Mouse (Mus musculus) heart, embryonic 11.5 days (tissue): ENCODE data around the gene Hspa1l. TPM values are rescaled to one million over a fixed set of nuclear protein-coding genes. Genes with fewer than 3 reads are reported as not detected.
"Not testable (repeated sequence)": the region's sequence is repeated elsewhere in the genome, so short reads cannot be mapped to it uniquely, and the experiment has no call there.

Experiments used
- ATAC-seq: fragments of 200-750 bp; cut with Nextera tagmentation; replicated peaks from 2 replicates; pipeline ENCODE4 v1.8.0; 2017; ENCODE audit warnings: moderate library complexity; ENCODE audit not compliant: insufficient number of reproducible peaks, low FRiP score, low TSS enrichment
- H3K27ac ChIP-seq: fragments of 300-500 bp; sonication (generic); 2 replicates; pipeline ENCODE4 v1.5.1; 2014; ENCODE audit warnings: mild to moderate bottlenecking, low read depth, low read length
- H3K27me3 ChIP-seq: fragments of 300-500 bp; sonication (generic); 2 replicates; pipeline ENCODE4 v1.6.1; 2014; ENCODE audit warnings: mild to moderate bottlenecking, low read length, mixed read lengths; ENCODE audit not compliant: control insufficient read depth, insufficient read depth
- H3K36me3 ChIP-seq: fragments of 300-500 bp; sonication (generic); 2 replicates; pipeline ENCODE4 v1.6.1; 2014; ENCODE audit warnings: mild to moderate bottlenecking, low read length, moderate library complexity, mixed read lengths; ENCODE audit not compliant: control insufficient read depth, insufficient read depth
- H3K4me1 ChIP-seq: fragments of 300-500 bp; sonication (generic); 2 replicates; pipeline ENCODE4 v1.6.1; 2014; ENCODE audit warnings: low read length; ENCODE audit not compliant: control insufficient read depth, insufficient read depth
- H3K4me2 ChIP-seq: fragments of 300-500 bp; sonication (generic); 2 replicates; pipeline ENCODE4 v1.6.1; 2014; ENCODE audit warnings: mild to moderate bottlenecking, moderate library complexity
- H3K4me3 ChIP-seq: fragments of 300-500 bp; sonication (generic); 2 replicates; pipeline ENCODE4 v1.5.1; 2014; ENCODE audit warnings: low read depth, low read length
- H3K9ac ChIP-seq: fragments of 300-500 bp; sonication (generic); 2 replicates; pipeline ENCODE4 v1.6.1; 2014; ENCODE audit warnings: mild to moderate bottlenecking, low read depth, low read length, moderate library complexity
- H3K9me3 ChIP-seq: fragments of 300-500 bp; sonication (generic); replicated peaks from 2 replicates; pipeline ENCODE4 v1.6.1; 2016; ENCODE audit warnings: low read length; ENCODE audit not compliant: control insufficient read depth
- WGBS: fragments of 180-500 bp; shearing (Covaris S2); extraction: QIAGEN DNeasy Blood & Tissue Kit; methylation state at CpG from one replicate; pipeline ENCODE4 v1.1.7; 2014; ENCODE audit not compliant: insufficient replicate concordance; 5-methylcytosine and 5-hydroxymethylcytosine counted together
- polyA plus RNA-seq: library from polyadenylated mRNA; unstranded; fragments of >200 nt; fragmentation: Nextera tagmentation; extraction: Ambion mirVana; gene quantifications from 2 replicates; pipeline ENCODE4 v1.2.1, GENCODE M21; 2014

The Hspa1l gene
- polyA plus RNA-seq, 1 experiment from 2014 or later: 1.7 TPM

DNA sequence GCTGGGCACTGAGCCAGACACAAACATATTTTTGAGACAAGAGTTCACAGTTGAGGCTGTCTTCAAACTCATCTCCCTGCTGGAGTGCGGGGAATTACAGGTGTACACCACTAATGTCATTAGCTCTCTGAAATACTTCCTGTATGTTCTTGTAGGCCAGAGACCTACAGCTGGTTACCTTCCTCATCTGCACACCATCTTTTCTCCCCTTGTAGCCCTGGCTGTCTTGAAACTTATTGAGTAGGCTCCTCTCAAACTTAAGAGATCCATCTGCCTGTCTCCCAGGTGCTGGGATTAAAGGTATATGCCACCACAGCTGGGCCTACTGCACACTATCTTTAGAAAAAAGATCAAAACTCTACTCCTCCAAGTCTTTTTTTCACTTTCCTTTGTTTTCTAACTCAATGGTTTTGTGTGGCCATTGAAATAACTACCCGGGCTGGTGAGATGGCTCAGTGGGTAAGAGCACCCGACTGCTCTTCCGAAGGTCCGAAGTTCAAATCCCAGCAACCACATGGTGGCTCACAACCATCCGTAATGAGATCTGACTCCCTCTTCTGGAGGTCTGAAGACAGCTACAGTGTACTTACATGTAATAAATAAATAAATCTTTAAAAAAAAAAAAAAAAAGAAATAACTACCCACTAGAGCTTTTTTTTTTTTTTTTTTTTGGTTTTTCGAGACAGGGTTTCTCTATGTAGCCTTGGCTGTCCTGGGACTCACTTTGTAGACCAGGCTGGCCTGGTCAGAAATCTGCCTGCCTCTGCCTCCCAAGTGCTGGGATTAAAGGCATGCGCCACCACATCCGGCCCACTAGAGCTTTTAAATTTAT, 23.6 kb upstream of the Hspa1l start:
- H3K4me1 ChIP-seq: peaks cover 10% of the 10 kb centered on the region
- not testable (repeated sequence) for H3K4me2 ChIP-seq, H3K9me3 ChIP-seq, H3K4me3 ChIP-seq, H3K9ac ChIP-seq, ATAC-seq, H3K27me3 ChIP-seq
- 58% methylated on average over 9 of the region's 9 CpGs for WGBS
- peaks cover 19% of the 10 kb centered on the region for H3K36me3 ChIP-seq
- H3K27ac ChIP-seq: peak overlapping the region; percentile 29; the same call in 1 of the 2 replicates

DNA sequence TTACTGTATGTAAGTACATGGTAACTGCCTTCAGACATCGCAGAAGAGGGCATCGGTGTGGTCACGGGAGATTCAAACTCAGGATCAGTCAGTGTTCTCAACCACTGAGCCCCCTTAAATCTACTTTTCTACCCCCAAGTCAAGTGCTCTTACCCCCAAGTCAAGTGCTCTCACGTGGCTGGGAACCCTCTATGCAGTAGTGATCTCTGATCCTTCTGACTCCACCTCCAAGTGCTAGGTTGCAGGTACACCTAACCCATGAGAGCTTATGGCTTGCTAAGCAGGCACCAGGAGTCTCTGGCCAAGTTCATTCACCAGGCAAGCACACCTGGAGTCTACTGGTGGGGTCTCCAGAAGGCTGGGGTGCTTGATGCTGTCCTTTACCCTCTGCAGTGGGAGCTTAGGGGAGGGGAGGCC, 22.9 kb upstream of the Hspa1l start:
- Histone ChIP-seq H3K27me3 (no peaks in the 10 kb centered on the region), H3K36me3 (peaks cover 19% of the 10 kb centered on the region), H3K4me1 (peaks cover 10% of the 10 kb centered on the region), H3K4me2 (no peak overlapping the region; the same call in 1 of the 2 replicates), H3K9ac (0 out of 2 replicates have a peak overlapping the region, but pooled peaks have one; percentile 16), H3K27ac (peak overlapping the region; percentile 29; the same call in 1 of the 2 replicates), H3K4me3 (no peak overlapping the region), H3K9me3 (no peaks in the 10 kb centered on the region)
- 37% methylated on average over 4 of the region's 4 CpGs for WGBS
- ATAC-seq: no peak

DNA sequence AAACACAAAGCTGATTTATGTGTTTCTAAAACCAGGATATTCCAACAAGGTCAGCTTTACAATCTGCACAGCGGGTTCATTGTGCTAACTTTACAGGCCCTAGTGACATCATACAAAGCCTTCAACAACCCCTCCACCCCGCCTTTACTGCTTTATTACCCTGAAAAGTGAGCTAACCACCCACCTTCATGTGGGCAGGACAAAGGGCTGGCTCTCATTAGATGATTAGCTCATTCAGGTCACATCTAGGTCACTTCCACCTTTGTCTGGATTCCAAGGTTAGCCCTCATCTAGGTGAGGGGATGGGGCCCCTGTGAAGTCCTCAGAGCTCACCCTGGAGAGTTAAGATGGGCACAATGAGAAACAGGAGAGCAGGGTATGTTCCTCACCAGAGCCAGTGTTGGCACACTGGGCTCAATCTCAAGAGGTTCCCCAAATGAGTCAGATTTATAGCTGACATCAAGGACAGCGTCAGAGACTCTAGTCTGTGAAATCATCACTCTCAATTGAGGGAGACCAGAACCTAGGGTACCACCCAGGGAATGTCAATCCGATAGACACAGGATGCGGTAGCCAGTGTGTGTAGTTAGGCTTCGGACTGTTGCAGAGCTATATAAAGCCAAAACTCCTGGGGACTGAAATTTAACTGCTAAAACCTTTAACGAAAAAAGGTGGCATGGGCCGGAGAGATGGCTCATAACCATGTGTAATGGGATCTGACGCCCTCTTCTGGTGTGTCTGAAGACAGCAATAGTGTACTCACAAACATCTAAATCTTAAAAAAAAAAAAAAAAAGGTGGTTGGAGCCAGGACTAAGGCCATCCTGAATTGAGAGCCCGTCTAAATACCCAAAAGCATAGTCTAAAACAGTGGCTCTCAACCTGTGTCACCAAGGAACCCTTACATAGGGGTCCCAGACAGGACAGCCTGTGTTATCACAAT, 21.7 kb upstream of the Hspa1l start:
- peak overlapping the region; percentile 91 for H3K4me2 ChIP-seq
- peaks cover 19% of the 10 kb centered on the region for H3K36me3 ChIP-seq
- H3K4me3 ChIP-seq: peak overlapping the region; percentile 99
- no peak for ATAC-seq
- no peaks in the 10 kb centered on the region for H3K9me3 ChIP-seq
- H3K4me1 ChIP-seq: peaks cover 10% of the 10 kb centered on the region
- peak overlapping the region; percentile 99 for H3K9ac ChIP-seq
- 36% methylated on average over 10 of the region's 10 CpGs for WGBS
- peak overlapping the region; percentile 93 for H3K27ac ChIP-seq
- H3K27me3 ChIP-seq: peaks cover 3% of the 10 kb centered on the region; the same call in 1 of the 2 replicates

DNA sequence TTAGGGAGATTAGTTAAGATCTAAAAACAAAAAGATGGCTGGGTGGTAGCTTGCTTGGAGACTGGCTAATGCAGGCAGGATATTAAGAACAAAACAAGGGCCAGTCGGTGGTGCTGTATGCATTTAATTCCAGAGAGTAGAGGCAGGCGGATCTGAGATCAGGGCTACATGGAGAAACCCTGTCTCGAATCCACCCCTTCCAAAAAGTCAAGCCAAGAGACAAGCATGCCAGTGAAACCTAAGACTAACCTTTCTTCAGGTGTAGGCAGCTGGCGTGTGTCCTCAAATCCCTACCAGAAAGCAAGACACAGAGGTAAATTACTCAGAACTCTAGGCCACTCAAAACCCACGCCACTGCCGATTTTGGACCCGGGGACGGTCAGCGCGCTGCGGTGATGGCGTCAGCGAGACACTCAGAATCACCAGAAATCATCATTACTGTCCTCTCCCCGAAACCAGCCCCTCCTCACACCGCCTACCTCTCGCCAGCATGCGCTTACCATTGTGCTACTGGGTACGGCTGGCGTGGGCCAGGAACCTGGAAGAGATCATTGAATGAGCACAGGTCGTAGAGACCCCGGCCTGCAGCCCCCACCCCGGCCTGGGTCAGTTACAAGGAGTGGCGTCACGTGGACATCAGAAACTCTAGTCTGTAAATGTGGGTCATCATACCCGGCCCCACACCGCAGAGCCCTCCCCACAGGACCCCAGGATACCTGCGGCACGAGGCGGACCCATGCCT, 20.7 kb upstream of the Hspa1l start:
- H3K27ac ChIP-seq: peak overlapping the region; percentile 93
- peak overlapping the region; percentile 99 for H3K4me3 ChIP-seq
- peak overlapping the region; percentile 91 for H3K4me2 ChIP-seq
- peak overlapping the region; percentile 99 for H3K9ac ChIP-seq
- no peaks in the 10 kb centered on the region for H3K9me3 ChIP-seq
- ATAC-seq: peak; percentile 41
- WGBS: 1% methylated on average over 29 of the region's 29 CpGs
- peaks cover 10% of the 10 kb centered on the region for H3K4me1 ChIP-seq
- H3K36me3 ChIP-seq: peaks cover 19% of the 10 kb centered on the region
- peaks cover 5% of the 10 kb centered on the region; the same call in 1 of the 2 replicates for H3K27me3 ChIP-seq

DNA sequence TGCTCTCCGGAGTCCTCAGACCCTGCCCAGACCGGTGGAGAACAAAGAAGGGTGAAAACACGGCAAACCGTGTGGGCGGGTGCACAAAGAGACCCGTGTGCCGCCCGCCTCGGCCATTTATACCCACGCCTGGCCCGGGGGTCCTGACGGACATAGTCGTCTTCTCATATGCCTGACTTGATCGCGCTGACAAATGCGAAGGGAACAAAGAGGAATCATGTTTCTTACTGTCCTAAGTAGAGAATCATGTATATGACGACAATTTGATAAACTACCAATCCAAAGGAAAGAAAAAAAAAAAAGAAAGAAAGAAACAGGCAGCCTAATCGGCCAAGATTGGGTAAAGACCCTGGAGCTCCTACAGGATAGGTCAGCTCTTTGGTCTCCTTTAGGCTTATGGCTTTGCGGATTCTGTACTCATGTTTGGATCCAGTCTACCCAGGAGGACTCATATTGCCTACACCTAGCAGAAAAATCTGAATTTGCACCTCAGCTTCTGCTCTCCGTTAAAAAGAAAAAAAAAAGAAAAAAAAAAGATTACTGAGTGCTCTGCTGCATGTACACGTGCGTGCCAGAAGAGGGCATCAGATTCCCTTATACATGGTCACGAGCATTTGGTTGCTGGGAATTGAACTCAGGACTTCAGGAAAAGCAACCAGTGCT, 20.0 kb upstream of the Hspa1l start:
- H3K4me3 ChIP-seq: peak overlapping the region; percentile 99
- peak overlapping the region; percentile 99 for H3K9ac ChIP-seq
- peaks cover 7% of the 10 kb centered on the region; the same call in 1 of the 2 replicates for H3K27me3 ChIP-seq
- H3K36me3 ChIP-seq: peaks cover 19% of the 10 kb centered on the region
- peaks cover 10% of the 10 kb centered on the region for H3K4me1 ChIP-seq
- no peaks in the 10 kb centered on the region for H3K9me3 ChIP-seq
- H3K4me2 ChIP-seq: peak overlapping the region; percentile 91
- H3K27ac ChIP-seq: peak overlapping the region; percentile 93
- peak; percentile 77 for ATAC-seq
- WGBS: under 1% methylated on average over 23 of the region's 23 CpGs

DNA sequence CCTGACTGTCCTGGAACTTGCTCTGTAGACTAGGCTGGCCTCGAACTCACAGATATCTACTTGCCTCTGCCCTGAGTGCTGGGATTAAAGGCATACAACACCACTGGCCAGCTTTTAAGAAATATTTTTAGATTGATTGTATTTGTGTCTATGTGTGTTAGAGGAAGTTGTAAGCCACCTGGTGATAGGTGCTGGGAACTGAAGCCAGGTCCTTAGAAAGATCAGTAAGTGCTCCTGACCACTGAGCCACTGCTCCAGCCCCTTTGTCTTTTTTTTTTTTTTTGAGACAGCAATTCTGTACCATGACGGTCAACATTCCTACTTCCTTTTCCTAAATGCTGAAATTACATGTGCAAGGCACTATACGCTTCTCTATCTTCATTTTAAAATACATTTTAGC, 19.2 kb upstream of the Hspa1l start:
- peak overlapping the region; percentile 91; the same call in 1 of the 2 replicates for H3K4me2 ChIP-seq
- no peak for ATAC-seq

DNA sequence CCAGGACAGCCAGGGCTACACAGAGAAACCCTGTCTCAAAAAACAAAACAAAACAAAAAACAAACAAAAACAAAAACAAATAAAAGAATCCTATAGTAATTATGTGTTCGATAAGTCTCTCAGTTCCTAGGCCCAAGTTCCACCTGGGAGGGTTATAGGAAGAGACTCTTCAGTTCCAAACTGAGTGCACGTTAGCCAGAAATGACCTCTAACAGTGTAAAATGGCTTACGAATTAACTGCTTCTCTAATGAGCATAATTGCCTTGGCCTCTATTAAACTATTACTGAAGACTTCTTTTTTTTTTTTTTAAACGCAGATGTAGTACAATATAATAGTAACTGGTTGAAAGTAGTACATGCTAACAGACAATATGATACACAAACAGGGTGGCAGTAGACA, 18.6 kb upstream of the Hspa1l start:
- H3K27me3 ChIP-seq: peaks cover 7% of the 10 kb centered on the region; the same call in 1 of the 2 replicates
- no peak for ATAC-seq
- no peak overlapping the region for H3K4me2 ChIP-seq
- H3K36me3 ChIP-seq: peaks cover 19% of the 10 kb centered on the region
- no peak overlapping the region for H3K4me3 ChIP-seq
- H3K9ac ChIP-seq: no peak overlapping the region
- 88% methylated on average over 4 of the region's 4 CpGs for WGBS
- H3K9me3 ChIP-seq: no peaks in the 10 kb centered on the region
- H3K27ac ChIP-seq: no peak overlapping the region
- H3K4me1 ChIP-seq: peaks cover 10% of the 10 kb centered on the region

More for the DNA sequence above, 19.2 kb upstream of the Hspa1l start:
- H3K9ac ChIP-seq: no peak overlapping the region
- no peaks in the 10 kb centered on the region for H3K9me3 ChIP-seq
- peaks cover 7% of the 10 kb centered on the region; the same call in 1 of the 2 replicates for H3K27me3 ChIP-seq
- H3K4me1 ChIP-seq: peaks cover 10% of the 10 kb centered on the region
- 81% methylated on average over 3 of the region's 3 CpGs for WGBS
- no peak overlapping the region; the same call in 1 of the 2 replicates for H3K27ac ChIP-seq
- H3K4me3 ChIP-seq: no peak overlapping the region
- peaks cover 19% of the 10 kb centered on the region for H3K36me3 ChIP-seq
